Mouse (Mus musculus): ENCODE results near the gene Ece1.

GRCm38 (mm10) chr4:137887337-137887992, 25.4 kb downstream of the Ece1 start:
- TF ChIP-seq CTCF (IDR thresholded peaks at IDR 0.05; ENCODE audit: borderline replicate concordance, insufficient read depth, low read length) (no peak), POLR2A (IDR thresholded peaks at IDR 0.05; ENCODE audit: low read depth, low read length) (no peak)

Measured in embryonic fibroblast, embryonic 13.5 days (primary cell).